Mouse (Mus musculus): ENCODE results near the gene Iqub.

Iqub gene

DNA sequence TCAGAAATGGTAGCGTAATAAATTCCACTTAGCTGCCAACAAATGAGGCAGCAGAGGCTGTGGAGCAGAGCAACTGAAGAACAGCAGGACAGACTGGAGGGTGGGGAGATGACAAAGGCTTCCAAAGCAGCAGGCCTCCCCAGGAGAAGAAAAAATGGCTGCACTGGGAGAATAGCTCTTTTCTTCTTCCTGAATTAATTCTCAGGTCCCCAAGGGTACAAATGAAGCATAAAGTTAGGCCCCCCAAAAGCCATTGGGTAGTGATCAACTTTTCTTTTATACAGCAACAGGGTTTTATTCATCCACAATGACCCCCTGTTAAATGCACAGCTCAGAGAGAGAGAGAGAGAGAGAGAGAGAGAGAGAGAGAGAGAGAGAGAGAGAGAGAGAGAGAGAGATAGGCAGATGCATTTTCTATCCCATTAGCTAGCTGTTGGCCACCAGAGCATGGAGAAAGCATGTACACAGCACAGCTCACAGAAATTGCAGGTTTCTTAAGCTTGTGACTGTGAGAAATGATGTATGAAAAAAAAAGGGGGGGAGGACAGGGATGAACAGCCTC, 44.2 kb downstream of the Iqub start:
- DNase-seq (ENCODE audit: low spot score in 2 of 2): no peak

DNA sequence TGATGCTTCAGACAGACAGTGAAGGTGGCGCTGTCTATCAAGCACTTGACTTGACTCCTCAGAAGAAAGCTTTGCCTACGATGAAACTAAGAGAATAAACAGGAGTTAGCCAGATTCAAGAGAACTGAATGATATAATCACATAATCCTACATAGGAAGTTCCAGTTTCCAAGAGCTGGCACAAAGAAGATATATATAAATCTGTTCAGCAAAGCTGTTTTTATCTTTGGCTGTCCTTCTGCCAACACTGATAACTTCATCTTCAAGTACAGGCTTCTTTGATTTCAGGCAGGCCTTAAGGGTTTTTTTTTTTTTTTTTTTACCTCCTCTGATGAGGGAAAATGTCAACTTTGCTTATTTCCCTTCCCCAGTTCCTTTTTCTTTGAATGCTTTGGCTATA, 44.7 kb downstream of the Iqub start:
- no peak for DNase-seq (ENCODE audit: low spot score in 2 of 2)

DNA sequence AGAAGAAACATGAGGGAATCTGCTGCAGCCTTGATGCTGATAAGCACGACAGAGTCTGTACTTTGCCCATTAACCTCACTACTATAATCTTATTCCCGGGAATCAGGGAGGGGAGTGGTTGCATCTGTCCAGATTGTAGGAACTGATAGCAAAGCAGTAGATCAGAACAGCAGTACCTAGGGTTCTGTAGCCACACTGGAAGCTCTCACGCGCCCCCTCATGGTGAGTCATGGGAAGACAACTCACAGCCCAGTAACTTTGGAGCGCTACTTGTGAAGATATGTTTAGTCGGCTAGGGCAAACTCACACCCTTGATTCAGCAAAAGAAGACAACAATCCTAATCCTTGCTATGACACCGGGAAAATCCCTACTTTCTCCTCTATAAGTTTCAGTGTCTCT, 58.8 kb downstream of the Iqub start:
- DNase-seq (ENCODE audit: low spot score in 2 of 2): no peak

DNA sequence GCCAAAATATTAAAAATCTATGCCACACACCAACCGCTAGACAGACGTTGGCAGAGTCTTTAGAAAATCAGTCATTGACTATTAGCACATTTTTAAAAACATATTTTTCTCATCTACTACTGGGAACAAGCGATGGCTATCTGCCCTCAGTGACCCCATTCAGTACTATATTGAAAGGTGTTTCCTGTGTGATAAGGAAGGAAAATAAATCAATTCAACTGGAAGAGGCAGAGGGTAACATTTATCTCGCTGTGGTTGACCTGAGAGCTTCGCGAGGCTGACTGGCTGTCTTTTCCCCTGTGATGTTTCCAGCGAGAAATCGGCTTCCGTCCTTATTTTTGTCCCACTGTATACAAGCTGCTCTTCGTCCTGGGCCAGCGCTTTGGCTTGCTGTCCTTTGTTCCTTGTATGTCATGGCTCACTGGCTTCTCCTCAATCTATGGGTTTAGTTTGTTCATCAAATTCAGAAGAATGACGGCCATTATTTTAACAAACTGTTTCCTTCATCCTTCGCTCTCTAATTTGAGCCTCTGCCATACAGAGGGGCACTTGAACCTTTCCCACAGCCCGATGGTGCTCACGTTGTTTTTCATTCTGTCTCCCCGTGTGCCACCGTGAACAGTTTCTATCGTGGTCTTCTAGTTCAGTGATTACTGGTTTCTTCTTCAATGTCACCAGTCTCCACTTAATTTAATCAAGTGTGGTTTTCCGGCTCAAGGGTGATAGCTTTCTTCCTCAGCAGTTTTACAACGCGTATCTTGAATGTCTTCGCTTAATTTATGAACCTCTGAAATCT, 63.6 kb downstream of the Iqub start:
- no peak for DNase-seq (ENCODE audit: low spot score in 2 of 2)

DNA sequence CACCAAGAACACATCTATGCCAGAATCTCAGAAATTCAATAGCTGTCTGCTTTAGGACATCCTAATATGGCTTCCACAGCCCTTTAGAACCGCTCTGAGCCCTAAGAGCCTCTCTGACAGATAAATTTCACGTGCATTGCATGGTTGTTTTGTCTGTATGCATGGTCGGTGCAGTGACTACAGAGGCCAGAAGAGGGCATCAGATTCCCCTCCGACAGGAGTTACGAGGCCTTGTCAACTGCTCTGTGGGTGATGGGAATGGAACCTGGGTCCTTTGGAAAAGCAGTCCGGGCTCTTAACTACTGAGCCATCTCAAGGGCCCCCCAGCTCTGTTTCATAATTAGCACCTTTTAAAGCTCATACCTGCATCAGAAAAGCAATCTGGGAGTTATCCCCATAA, 64.6 kb downstream of the Iqub start:
- no peak for DNase-seq (ENCODE audit: low spot score in 2 of 2)

DNA sequence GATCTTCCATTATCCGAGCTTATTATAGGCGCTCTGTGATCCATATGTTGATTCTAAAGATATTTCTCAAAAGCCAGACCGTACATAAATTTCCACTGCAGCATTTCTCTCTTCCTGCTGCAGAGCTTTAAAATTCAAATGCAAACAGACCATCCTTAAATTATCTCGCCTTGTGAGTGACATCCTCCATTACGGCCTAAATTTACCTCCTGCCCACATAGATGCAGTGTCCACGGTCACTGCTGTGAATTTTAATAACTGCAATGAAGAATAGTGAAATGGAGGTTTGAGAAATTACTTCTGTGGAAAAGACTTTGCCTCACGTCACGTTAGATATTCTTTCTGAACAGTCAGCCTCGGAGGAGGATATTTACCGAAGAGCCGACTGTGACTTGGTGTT, 98.8 kb downstream of the Iqub start:
- DNase-seq (ENCODE audit: low spot score in 2 of 2): no peak

DNA sequence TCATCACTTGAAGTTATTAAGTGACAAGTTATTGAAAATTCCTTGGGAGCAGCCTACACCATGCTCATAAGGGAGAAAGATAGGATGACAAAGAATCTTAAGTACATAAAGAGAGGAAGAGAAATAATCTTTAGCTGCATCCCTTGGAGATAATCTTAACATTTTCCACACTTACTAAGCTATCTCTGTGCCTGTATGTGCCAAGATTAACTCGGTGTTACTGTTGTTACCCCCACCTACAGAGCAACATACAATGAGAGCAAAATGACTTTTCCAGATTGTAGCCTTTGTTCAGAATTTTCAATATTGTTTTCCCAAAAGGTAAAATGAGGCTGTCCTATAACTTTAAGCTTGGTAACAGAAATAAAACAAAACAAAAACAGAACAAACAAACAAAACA, 99.4 kb downstream of the Iqub start:
- DNase-seq (ENCODE audit: low spot score in 2 of 2): no peak

DNA sequence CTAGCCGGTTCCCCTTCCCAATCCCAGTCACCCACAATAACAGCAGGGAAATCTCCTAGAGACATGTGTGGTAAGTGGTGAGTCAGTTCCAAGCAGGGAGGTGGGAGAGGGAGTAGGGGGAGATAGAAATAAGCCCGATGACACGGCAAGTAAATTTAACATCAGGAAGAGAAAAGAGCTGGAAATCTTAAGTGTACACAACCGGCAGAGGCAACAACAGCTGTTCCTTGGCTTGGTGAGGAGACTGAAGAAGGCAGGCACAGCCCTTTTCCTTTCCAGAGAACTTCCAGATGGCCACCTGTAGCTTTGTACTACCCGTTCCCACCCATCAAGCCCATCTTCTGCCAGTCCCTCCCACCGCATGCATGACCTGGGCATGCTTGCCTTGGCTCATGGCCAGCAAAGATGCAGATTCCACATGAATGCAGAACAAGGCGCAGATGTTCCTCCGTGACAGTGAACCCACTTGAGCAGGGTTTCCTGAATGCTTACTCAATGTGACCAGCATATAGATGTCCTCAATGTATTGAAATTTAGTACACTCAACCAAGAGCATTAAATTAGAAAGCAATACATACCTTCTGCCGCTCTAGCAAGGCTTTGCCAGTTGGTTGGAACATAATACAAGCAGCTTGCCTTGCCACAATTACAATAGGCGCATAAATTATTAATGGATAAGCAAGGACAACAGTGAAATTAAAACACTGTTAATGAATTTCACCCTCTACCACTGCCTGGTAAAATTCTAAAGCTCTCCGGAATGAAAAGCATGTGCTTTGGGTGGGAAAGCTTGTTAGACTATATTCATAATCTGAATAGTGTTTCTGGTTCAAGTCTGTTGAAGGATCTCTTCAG, 106.1 kb downstream of the Iqub start:
- no peak for DNase-seq (ENCODE audit: low spot score in 2 of 2)

DNA sequence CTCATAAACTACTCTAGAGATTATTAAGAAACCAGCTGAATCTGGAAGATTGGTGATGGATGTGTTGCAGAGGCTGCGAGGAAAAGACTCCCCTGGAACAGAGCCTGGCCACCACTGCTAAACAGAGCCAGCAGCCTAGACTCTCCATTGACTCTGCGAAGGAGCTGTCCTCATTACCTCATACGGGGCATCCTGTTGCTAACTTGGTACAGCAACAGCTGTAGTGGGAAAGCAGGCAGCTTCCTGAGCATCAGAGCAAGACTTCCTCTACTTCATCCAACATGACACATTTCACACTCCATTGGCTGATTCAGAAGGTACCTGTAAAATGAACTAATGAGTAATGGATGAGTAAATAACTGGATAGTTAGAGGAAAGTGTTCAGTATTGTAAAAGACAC, 107.1 kb downstream of the Iqub start:
- no peak for DNase-seq (ENCODE audit: low spot score in 2 of 2)

DNA sequence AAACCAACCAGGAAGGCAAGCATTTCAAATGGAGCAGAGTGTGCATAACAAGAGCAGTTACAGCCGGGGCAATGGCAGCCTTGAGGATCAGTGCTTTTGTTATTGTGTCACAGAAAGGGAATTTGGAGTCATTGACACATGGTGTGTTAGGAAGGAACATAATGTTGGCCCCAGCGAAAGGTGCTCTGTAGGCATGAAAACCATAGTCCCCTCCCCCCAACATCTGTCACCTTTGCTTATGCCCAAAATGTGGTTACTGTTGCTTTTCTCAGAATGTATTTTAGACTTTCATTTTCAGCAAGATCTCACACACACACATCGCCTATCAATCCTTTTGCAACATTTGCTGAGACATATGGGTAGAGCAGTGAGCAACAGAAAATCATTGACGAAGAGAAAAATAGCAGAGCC, 117.6 kb downstream of the Iqub start:
- DNase-seq (ENCODE audit: low spot score in 2 of 2): no peak
